11 mouse cellular contexts compared by ENCODE assay signal in the genomic region with DNA sequence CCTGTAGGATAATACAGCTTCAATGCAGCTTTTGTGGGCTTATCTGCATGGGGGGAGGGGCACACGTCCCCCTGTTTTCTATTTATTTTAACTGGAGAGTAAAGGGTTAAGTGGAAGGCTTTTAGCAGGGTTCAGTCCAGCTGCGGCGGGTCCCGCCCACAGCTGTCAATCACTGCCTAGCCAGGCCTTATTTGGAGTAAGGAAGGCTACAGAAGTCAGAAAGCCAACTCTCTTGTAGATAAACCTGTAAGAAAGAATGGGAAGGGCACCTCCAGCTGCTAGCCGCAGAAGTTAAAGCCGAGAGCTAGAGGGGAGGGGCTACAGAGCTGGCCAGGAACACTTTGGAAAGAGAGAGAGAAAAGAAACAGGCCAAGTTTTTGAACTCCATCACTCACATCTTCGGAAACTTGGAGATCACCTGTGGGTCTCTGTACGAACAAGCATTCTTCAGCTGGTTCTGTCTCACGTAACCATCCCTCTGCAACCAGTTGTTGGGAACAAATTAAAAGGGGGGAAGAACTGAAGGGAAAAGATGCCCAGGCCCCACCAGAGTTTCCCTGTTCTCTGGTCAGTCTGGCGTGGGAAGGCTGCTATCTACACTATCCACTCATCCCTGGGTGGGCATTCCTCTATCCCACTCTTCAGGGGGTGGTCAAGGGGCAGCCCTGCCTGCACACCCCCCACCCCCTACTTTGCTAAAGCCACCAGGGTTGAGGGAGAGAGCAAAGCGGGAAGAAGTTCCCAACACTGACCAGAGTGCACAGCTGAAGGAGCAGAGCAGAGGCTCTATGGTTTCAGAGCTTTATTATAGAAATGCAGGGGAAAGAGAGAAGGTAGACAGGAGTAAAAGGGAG.
DNase-seq lines count a peak whose midpoint lies in the region; ATAC-seq lines count a peak whose summit lies in the region.
"Had no signal": no experiment of that assay in that cellular context is flagged by ENCODE, and none has a peak within 500 bp of the region (broad histone marks: within the 10 kb centered on the region; RNA-seq: fewer than 3 reads in every experiment).

No protein-coding gene starts in this region.

- H3K4me1 ChIP-seq in kidney, embryonic 14.5 days (ENCODE audit: control insufficient read depth, insufficient read depth, low read length), result 0 out of 2 replicates have a peak, but pooled peaks cover 4% of the 10 kb centered on the region
- H3K4me1 ChIP-seq in embryonic facial prominence, embryonic 15.5 days, result no peaks in the 10 kb centered on the region
- H3K4me1 ChIP-seq in limb, embryonic 11.5 days (ENCODE audit: control insufficient read depth, insufficient read depth, low read length), result peaks cover 2% of the 10 kb centered on the region; the same call in 1 of the 2 replicates
- no peaks in the 10 kb centered on the region; the same call in 1 of the 2 replicates for H3K4me1 ChIP-seq in neural tube, embryonic 12.5 days

- H3K4me2 ChIP-seq in kidney, embryonic 14.5 days (replicated peaks; ENCODE audit: low read depth, low read length), result peak overlapping the region; percentile 30
- H3K4me2 ChIP-seq in embryonic facial prominence, embryonic 15.5 days (replicated peaks), result 0 out of 2 replicates have a peak overlapping the region, but pooled peaks have one; percentile 10
- peak overlapping the region; percentile 27; the same call in 1 of the 2 replicates for H3K4me2 ChIP-seq in limb, embryonic 11.5 days (ENCODE audit: low read depth, severe bottlenecking)
- peak overlapping the region; percentile 24; the same call in 1 of the 2 replicates for H3K4me2 ChIP-seq in neural tube, embryonic 12.5 days (replicated peaks)

- 6% methylated on average over 11 of the region's 11 CpGs for WGBS in kidney, embryonic 14.5 days
- WGBS in embryonic facial prominence, embryonic 15.5 days, result 8% methylated on average over 11 of the region's 11 CpGs
- 5% methylated on average over 11 of the region's 11 CpGs for WGBS in limb, embryonic 11.5 days
- WGBS in neural tube, embryonic 12.5 days, result 7% methylated on average over 11 of the region's 11 CpGs

- no peak overlapping the region for H3K9ac ChIP-seq in kidney, embryonic 14.5 days (ENCODE audit: low read depth, low read length)
- no peak overlapping the region for H3K9ac ChIP-seq in embryonic facial prominence, embryonic 15.5 days
- H3K9ac ChIP-seq in limb, embryonic 11.5 days (ENCODE audit: low read length), result no peak overlapping the region
- no peak overlapping the region for H3K9ac ChIP-seq in neural tube, embryonic 12.5 days

- H3K36me3 ChIP-seq in kidney, embryonic 14.5 days (ENCODE audit: control insufficient read depth, insufficient read depth, low read length), result no peaks in the 10 kb centered on the region
- no peaks in the 10 kb centered on the region for H3K36me3 ChIP-seq in embryonic facial prominence, embryonic 15.5 days
- no peaks in the 10 kb centered on the region for H3K36me3 ChIP-seq in limb, embryonic 11.5 days (ENCODE audit: control insufficient read depth, insufficient read depth, low read length)
- H3K36me3 ChIP-seq in neural tube, embryonic 12.5 days, result no peaks in the 10 kb centered on the region

- H3K27me3 ChIP-seq in kidney, embryonic 14.5 days (ENCODE audit: control insufficient read depth, insufficient read depth, low read length), result no peaks in the 10 kb centered on the region
- H3K27me3 ChIP-seq in embryonic facial prominence, embryonic 15.5 days, result no peaks in the 10 kb centered on the region
- H3K27me3 ChIP-seq in limb, embryonic 11.5 days (ENCODE audit: control insufficient read depth, insufficient read depth, low read length), result no peaks in the 10 kb centered on the region
- H3K27me3 ChIP-seq in neural tube, embryonic 12.5 days (replicated peaks), result no peaks in the 10 kb centered on the region
- H3K27me3 ChIP-seq: CH12.LX had no signal

- no peaks in the 10 kb centered on the region for H3K9me3 ChIP-seq in kidney, embryonic 14.5 days (ENCODE audit: control insufficient read depth, low read length)
- H3K9me3 ChIP-seq in embryonic facial prominence, embryonic 15.5 days (replicated peaks), result no peaks in the 10 kb centered on the region
- H3K9me3 ChIP-seq in limb, embryonic 11.5 days (ENCODE audit: control insufficient read depth, low read length), result no peaks in the 10 kb centered on the region
- H3K9me3 ChIP-seq in neural tube, embryonic 12.5 days, result no peaks in the 10 kb centered on the region

- H3K4me3 ChIP-seq in kidney, embryonic 14.5 days (ENCODE audit: low read length), result no peak overlapping the region
- no peak overlapping the region for H3K4me3 ChIP-seq in embryonic facial prominence, embryonic 15.5 days (replicated peaks)
- no peak overlapping the region for H3K4me3 ChIP-seq in limb, embryonic 11.5 days (ENCODE audit: low read depth, low read length)
- no peak overlapping the region for H3K4me3 ChIP-seq in neural tube, embryonic 12.5 days

- DNase-seq in kidney, adult 8-10 months, result no peak
- peak; percentile 75 for DNase-seq in limb, embryonic 11.5 days (ENCODE audit: low spot score)
- DNase-seq in left cerebral cortex, postnatal 14 days (ENCODE audit: low spot score in 2 of 2), result no peak
- no peak for DNase-seq in layer of hippocampus, adult 11-12 months (ENCODE audit: low spot score)
- DNase-seq in layer of hippocampus, adult 9-11 months, result no peak
- DNase-seq: kidney, adult 18-20 months; thymus, postnatal 36 days had no signal

- peak; percentile 94 for ATAC-seq in kidney, embryonic 14.5 days (ENCODE audit: low FRiP score, low TSS enrichment)
- no peak for ATAC-seq in embryonic facial prominence, embryonic 15.5 days (ENCODE audit: insufficient number of reproducible peaks, low FRiP score, low TSS enrichment, low read depth)
- ATAC-seq in limb, embryonic 11.5 days (ENCODE audit: insufficient number of reproducible peaks, low FRiP score, low TSS enrichment, low read depth), result peak; percentile 87
- peak; percentile 66 for ATAC-seq in neural tube, embryonic 12.5 days (ENCODE audit: low FRiP score, low read depth)

- peak overlapping the region; percentile 47; the same call in 1 of the 2 replicates for H3K27ac ChIP-seq in kidney, embryonic 14.5 days (ENCODE audit: low read depth, low read length)
- H3K27ac ChIP-seq in embryonic facial prominence, embryonic 15.5 days (replicated peaks), result no peak overlapping the region
- H3K27ac ChIP-seq in limb, embryonic 11.5 days (replicated peaks; ENCODE audit: low read depth, low read length), result peak overlapping the region; percentile 65
- no peak overlapping the region for H3K27ac ChIP-seq in neural tube, embryonic 12.5 days

- intact Hi-C loops in left cerebral cortex, postnatal 14 days (cut with DNase I), result no loop called here

Comparison
In these comparisons a context has a peak if more than half of its experiments do, and no peak if none do; other contexts are left out.
1. H3K27ac ChIP-seq: peak in kidney, embryonic 14.5 days (single experiment) and limb, embryonic 11.5 days (single experiment); none in embryonic facial prominence, embryonic 15.5 days (single experiment) and neural tube, embryonic 12.5 days (single experiment).
2. Peak in every context shown above with its lines, with median percentiles within 50 percentile points of each other: H3K4me2 ChIP-seq.